Mouse (Mus musculus) thymus, adult 2 months (tissue): Measurements from ENCODE around the gene Gapdh.

ENCODE experiments used
- CTCF ChIP-seq: fragments of 200-500 bp; IDR thresholded peaks from 2 replicates; pipeline ENCODE4 v1.5.1; 2012; ENCODE audit warnings: mild to moderate bottlenecking, control low read depth, low read length, moderate library complexity, borderline replicate concordance; ENCODE audit not compliant: control insufficient read depth, poor library complexity, insufficient read depth; ENCODE audit errors: extremely low read depth
- POLR2A ChIP-seq: fragments of 200-500 bp; IDR thresholded peaks from 2 replicates; pipeline ENCODE4 v1.6.1; 2012; ENCODE audit warnings: mild to moderate bottlenecking, low read length, control low read depth, moderate library complexity; ENCODE audit not compliant: control insufficient read depth, poor library complexity, insufficient read depth; ENCODE audit errors: extremely low read depth

- TF ChIP-seq POLR2A (no peak), CTCF (no peak)
These were observed 19.9 kb upstream of the Gapdh start for GRCm38 (mm10) chr6:125186203-125186602.
